Mouse (Mus musculus): Measurements from ENCODE around the gene Tpp1. TPM values are rescaled to one million over a fixed set of nuclear protein-coding genes. Genes with fewer than 3 reads are reported as not detected.

Tpp1 gene
- total RNA-seq, 2 experiments from 2014 or later = 14.2 to 34.0 TPM

DNA sequence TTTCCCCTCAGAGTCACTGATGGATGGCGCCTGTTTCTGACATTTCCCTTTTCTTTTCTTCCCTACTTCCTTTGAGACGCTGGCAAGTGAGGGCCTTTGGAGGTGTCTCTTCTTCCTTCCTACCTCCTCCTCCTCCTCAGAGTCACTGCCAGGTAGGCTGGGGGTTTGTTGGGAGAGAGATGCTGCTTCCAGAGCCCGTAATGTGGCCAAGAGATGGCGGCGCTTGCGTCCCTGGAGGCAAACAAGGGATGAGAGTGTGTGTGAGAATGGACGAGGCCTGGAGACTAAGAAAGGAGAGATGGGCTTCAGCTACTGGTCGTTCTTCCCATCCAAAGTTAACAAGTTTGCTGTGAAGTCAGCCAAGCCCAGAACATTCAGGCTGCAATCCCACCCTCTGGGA lies 17.2 kb downstream of the Tpp1 start:
- ATAC-seq (replicated peaks; ENCODE audit: low FRiP score, poor library complexity, severe bottlenecking) = no peak

DNA sequence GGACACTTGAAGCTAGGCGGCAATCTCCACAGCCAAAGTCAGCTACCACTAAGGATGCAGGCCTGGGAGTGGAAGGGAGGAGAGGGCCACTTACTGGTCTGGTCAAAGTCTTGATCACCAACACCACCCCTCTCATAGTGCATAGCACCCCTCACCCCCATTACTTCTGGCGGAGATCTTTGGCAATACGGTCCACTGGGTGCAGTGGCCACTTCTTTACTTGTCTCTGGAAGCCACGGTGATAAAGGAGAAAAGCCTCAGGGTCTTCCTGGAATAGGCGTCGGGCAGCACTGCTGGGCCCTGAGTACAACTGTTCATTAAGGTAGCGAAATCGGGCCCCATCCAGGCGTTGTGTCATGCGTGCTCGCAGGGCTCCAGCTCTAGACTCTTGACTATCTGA lies 18.2 kb downstream of the Tpp1 start:
- no peak for ATAC-seq (replicated peaks; ENCODE audit: low FRiP score, poor library complexity, severe bottlenecking)

DNA sequence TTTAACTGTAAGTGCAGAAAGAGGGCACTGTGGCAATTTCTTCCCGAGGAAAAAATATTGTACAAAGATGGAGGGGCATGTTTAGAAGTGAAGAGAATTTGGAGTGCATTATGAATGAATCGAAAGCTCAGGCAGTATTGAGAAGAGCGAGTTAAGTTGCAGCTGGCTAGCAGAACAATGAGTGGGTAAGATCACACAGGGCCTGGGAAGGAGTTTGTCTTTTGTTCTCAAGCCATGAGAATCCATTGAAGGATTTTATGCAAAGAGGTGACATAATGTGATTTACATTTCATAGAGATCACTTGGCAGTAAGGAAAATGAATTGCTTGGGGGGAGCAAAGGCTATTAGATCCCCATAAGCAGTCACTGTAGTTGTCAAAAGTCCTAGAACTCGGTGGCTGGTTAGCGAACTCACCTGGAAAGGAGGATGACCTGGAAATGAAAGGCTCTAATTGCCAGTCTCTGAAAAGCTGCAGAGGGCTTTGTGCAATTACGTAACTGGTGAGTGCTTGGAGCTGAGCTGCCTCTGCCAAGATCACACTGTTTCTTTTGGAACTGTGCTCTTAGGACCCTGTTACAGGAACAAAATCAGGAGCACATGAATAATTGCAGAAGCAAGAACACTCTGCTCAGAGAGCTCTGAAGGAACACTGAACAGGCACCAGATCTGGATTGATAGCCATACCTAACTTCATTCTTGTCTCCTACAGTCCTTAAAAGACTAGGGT lies 23.2 kb downstream of the Tpp1 start:
- no peak for ATAC-seq (replicated peaks; ENCODE audit: low FRiP score, poor library complexity, severe bottlenecking)

DNA sequence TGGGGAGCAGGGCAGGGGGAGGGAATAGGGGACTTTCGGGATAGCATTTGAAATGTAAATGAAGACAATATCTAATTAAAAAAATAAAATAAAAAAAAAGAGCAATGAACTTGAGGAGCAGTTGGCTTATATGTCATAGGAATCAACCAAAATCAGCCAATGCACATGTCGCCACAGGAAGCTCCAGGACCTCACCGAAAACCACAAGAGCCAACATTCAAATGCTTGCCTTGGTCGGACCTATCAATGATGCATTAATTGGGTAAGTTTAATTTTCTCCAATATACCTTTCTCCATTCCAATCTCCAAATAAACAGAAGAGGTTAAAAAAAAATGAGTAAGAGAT lies 25.1 kb downstream of the Tpp1 start:
- ATAC-seq (replicated peaks; ENCODE audit: low FRiP score, poor library complexity, severe bottlenecking) = no peak

- ATAC-seq (replicated peaks; ENCODE audit: low FRiP score, poor library complexity, severe bottlenecking) = peak; percentile 94
Measured at GRCm38 (mm10) chr7:105726144-105726979, 25.7 kb downstream of the Tpp1 start.

GRCm38 (mm10) chr7:105721916-105722315 lies 30.1 kb downstream of the Tpp1 start:
- ATAC-seq (replicated peaks; ENCODE audit: low FRiP score, poor library complexity, severe bottlenecking) = no peak

- no peak for ATAC-seq (replicated peaks; ENCODE audit: low FRiP score, poor library complexity, severe bottlenecking)
Measured at GRCm38 (mm10) chr7:105715366-105715765, 36.7 kb downstream of the Tpp1 start.

DNA sequence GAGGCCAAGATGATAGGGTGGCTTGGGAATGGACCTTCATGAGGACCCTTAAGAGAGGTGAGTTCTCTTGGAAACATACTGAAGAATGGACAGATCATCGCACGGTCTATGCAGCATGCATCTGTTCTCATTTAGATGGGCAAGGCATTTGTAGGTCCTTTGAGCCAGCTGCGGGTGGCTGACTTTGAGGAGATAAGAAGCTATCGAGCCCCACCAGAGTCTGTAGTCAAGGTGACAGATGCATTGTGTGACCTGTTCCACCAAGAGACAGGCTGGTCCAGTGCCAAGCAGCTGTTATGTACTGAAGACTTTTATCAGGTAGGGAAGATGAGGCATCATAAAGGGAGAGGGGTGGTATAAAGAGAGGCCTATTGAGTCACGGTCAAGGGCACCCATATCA lies 43.3 kb downstream of the Tpp1 start:
- ATAC-seq (replicated peaks; ENCODE audit: low FRiP score, poor library complexity, severe bottlenecking) = peak; percentile 91

DNA sequence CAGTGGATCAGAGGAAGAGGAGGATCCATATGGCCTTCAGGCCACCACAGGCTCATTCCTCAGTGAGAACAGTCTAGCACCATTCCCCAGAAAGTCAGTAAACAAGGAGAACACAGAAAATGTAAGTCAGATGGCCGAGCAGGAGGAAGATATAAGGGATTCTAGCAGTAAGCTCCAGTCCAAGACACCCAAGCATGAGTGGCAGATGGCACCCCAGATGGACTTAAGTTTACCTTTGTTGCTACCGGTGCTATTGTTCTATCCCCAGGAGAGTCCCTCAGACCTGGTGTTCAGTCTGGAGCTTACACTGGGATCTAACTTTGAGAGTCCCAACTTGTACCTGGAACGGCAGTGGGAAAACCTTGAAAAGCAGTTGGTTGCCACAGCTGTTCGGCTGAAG lies 48.2 kb downstream of the Tpp1 start:
- ATAC-seq (replicated peaks; ENCODE audit: low FRiP score, poor library complexity, severe bottlenecking) = no peak

DNA sequence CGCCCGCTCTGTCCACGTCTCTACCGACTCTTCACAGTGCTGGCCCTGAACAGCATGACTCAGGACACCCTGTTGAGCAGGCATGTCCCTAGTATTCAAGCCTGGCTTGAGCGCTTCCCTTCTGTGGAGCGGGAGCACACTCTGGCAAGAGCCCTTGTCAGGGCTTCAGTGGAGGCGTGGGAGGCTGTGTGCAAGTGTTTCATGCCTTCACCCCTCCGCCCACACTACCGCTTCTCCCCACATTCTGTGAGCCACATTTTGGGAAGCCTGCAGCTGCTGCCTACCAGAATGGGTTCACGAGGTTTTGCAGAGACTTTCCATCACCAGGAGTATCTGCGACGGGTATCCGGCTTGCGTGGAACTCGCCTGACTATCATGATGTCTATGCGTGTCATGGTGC lies 48.9 kb downstream of the Tpp1 start:
- ATAC-seq (replicated peaks; ENCODE audit: low FRiP score, poor library complexity, severe bottlenecking) = peak; percentile 43; the same call in 1 of the 2 replicates

Other genes with a start within 250 kb of the Tpp1 start
- 8.6 and 11.7 TPM in 2 replicates for gene Smpd1, start 197.9 kb downstream of the Tpp1 start, total RNA-seq (2015; ENCODE audit: low replicate concordance)
- gene Smpd1, start 197.9 kb downstream of the Tpp1 start, total RNA-seq (2017; ENCODE audit: low replicate concordance) = 2.0 and 4.4 TPM in 2 replicates
- gene Apbb1, start 170.6 kb downstream of the Tpp1 start, total RNA-seq (2015; ENCODE audit: low replicate concordance) = not detected in 2 replicates
- 4.3 and 8.3 TPM in 2 replicates for gene Apbb1, start 170.6 kb downstream of the Tpp1 start, total RNA-seq (2017; ENCODE audit: low replicate concordance)
- not detected in 2 replicates for gene Hpx, start 152.1 kb downstream of the Tpp1 start, total RNA-seq (2015; ENCODE audit: low replicate concordance)
- gene Hpx, start 152.1 kb downstream of the Tpp1 start, total RNA-seq (2017; ENCODE audit: low replicate concordance) = not detected in 2 replicates
- 3.3 and 8.8 TPM in 2 replicates for gene Trim3, start 118.7 kb downstream of the Tpp1 start, total RNA-seq (2015; ENCODE audit: low replicate concordance)
- 2.6 TPM in 1 of 2 replicates, not detected in the other for gene Trim3, start 118.7 kb downstream of the Tpp1 start, total RNA-seq (2017; ENCODE audit: low replicate concordance)
- 5.4 and 13.2 TPM in 2 replicates for gene Timm10b, start 112.2 kb downstream of the Tpp1 start, total RNA-seq (2015; ENCODE audit: low replicate concordance)
- gene Timm10b, start 112.2 kb downstream of the Tpp1 start, total RNA-seq (2017; ENCODE audit: low replicate concordance) = 7.4 and 32.9 TPM in 2 replicates
- 0.19 and 2.9 TPM in 2 replicates for gene Arfip2, start 111.8 kb downstream of the Tpp1 start, total RNA-seq (2015; ENCODE audit: low replicate concordance)
- gene Arfip2, start 111.8 kb downstream of the Tpp1 start, total RNA-seq (2017; ENCODE audit: low replicate concordance) = 3.1 and 8.9 TPM in 2 replicates
- 3.1 and 9.2 TPM in 2 replicates for gene Gm45799, start 111.7 kb downstream of the Tpp1 start, total RNA-seq (2015; ENCODE audit: low replicate concordance)
- 0.42 and 5.0 TPM in 2 replicates for gene Gm45799, start 111.7 kb downstream of the Tpp1 start, total RNA-seq (2017; ENCODE audit: low replicate concordance)
- gene Dnhd1, start 101.4 kb downstream of the Tpp1 start, total RNA-seq (2015; ENCODE audit: low replicate concordance) = not detected in 2 replicates
- under 0.01 and 0.14 TPM in 2 replicates for gene Dnhd1, start 101.4 kb downstream of the Tpp1 start, total RNA-seq (2017; ENCODE audit: low replicate concordance)
- gene Ilk, start 15.6 kb downstream of the Tpp1 start, total RNA-seq (2015; ENCODE audit: low replicate concordance) = 45.0 and 76.3 TPM in 2 replicates
- gene Ilk, start 15.6 kb downstream of the Tpp1 start, total RNA-seq (2017; ENCODE audit: low replicate concordance) = 37.0 and 48.2 TPM in 2 replicates
- 7.3 and 16.7 TPM in 2 replicates for gene Rrp8, start 14.8 kb downstream of the Tpp1 start, total RNA-seq (2015; ENCODE audit: low replicate concordance)
- 2.4 and 26.3 TPM in 2 replicates for gene Rrp8, start 14.8 kb downstream of the Tpp1 start, total RNA-seq (2017; ENCODE audit: low replicate concordance)
- 71.5 and 113 TPM in 2 replicates for gene Taf10, start 7.9 kb downstream of the Tpp1 start, total RNA-seq (2015; ENCODE audit: low replicate concordance)
- 44.5 and 58.7 TPM in 2 replicates for gene Taf10, start 7.9 kb downstream of the Tpp1 start, total RNA-seq (2017; ENCODE audit: low replicate concordance)
- gene Dchs1, start 35.4 kb upstream of the Tpp1 start, total RNA-seq (2015; ENCODE audit: low replicate concordance) = not detected in 2 replicates
- gene Dchs1, start 35.4 kb upstream of the Tpp1 start, total RNA-seq (2017; ENCODE audit: low replicate concordance) = 0.17 TPM in 1 of 2 replicates, not detected in the other
- 52.9 and 69.0 TPM in 2 replicates for gene Mrpl17, start 58.9 kb upstream of the Tpp1 start, total RNA-seq (2015; ENCODE audit: low replicate concordance)
- gene Mrpl17, start 58.9 kb upstream of the Tpp1 start, total RNA-seq (2017; ENCODE audit: low replicate concordance) = 13.7 and 34.7 TPM in 2 replicates
- 3.5 and 25.7 TPM in 2 replicates for gene Gm4070, start 201.7 kb upstream of the Tpp1 start, total RNA-seq (2015; ENCODE audit: low replicate concordance)
- 62.9 and 169 TPM in 2 replicates for gene Gm4070, start 201.7 kb upstream of the Tpp1 start, total RNA-seq (2017; ENCODE audit: low replicate concordance)

All from erythroblast, adult 5-6 weeks (primary cell).